Mouse (Mus musculus): ENCODE data around the gene Btc.

- no peak for TF ChIP-seq POLR2A (IDR thresholded peaks at IDR 0.05; ENCODE audit: low read depth, low read length)
- TF ChIP-seq CTCF (IDR thresholded peaks at IDR 0.05; ENCODE audit: extremely low read depth, insufficient read length, insufficient replicate concordance, low read depth, low read length): no peak
Observed at GRCm38 (mm10) chr5:91345681-91346080, 57.1 kb downstream of the Btc start.

Measured in small intestine, adult 2 months (tissue).